Comparison of ENCODE assay signal across 19 mouse cellular contexts in the genomic region with DNA sequence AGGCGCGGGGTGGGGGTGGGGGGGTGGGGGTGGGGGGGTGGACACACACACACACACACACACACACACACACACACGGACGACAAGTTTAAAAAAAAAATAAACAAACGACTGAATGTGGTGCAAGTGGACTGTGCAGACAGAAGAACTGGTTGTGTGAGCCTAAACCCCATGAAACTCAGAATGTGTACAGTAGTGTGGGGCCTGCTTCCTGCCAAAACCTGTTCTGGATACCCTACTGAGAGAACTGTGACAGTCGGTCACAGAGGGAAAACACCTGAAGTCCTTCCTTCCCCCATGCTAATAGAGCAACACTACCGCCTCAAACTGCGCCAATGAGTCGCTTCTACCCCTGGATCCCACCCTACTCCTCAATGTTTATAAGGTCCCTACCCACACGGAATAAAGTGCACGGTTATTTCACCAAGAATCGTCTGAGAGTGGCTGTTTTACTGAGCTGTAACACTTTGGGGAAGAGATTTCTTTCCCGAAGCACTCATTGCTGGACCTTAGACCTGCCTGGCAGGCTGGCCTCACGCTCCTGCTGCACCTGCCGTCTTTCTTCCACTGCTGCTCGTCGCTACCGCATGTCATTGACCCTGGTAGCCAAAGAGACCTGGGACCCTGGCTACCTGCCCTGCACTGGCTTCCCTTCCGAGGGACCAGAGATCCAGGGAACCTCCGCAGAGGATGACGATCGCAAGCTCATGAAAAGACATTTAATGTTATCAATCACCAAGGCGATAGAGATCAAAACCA. TPM values are rescaled to one million over a fixed set of nuclear protein-coding genes. Genes with fewer than 3 reads are reported as not detected.
DNase-seq lines count a peak whose midpoint lies in the region; ATAC-seq lines count a peak whose summit lies in the region.
"Had no signal": no experiment of that assay in that cellular context is flagged by ENCODE, and none has a peak within 500 bp of the region (broad histone marks: within the 10 kb centered on the region; RNA-seq: fewer than 3 reads in every experiment).

No protein-coding gene starts in this region.

- H3K4me3 ChIP-seq in kidney, embryonic 14.5 days (ENCODE audit: low read length) = no peak overlapping the region
- H3K4me3 ChIP-seq in stomach, embryonic 14.5 days (ENCODE audit: low read depth, low read length) = no peak overlapping the region
- H3K4me3 ChIP-seq: forebrain, embryonic 12.5 days; heart, embryonic 10.5 days; hindbrain, embryonic 15.5 days; limb, embryonic 15.5 days; myocyte had no signal

- H3K27ac ChIP-seq in kidney, embryonic 14.5 days (ENCODE audit: low read depth, low read length) = no peak overlapping the region
- H3K27ac ChIP-seq in stomach, embryonic 14.5 days (ENCODE audit: low read length) = 0 out of 2 replicates have a peak overlapping the region, but pooled peaks have one; percentile 7
- H3K27ac ChIP-seq: forebrain, embryonic 12.5 days; heart, embryonic 10.5 days; hindbrain, embryonic 15.5 days; limb, embryonic 15.5 days had no signal

- no peak for ATAC-seq in kidney, embryonic 14.5 days (ENCODE audit: low FRiP score, low TSS enrichment)
- 0 out of 2 replicates have a peak, but pooled peaks have one; percentile 56 for ATAC-seq in stomach, embryonic 14.5 days (ENCODE audit: insufficient number of reproducible peaks, insufficient read depth, low FRiP score, low read depth)
- ATAC-seq in megakaryocyte progenitor cell, adult 5-6 weeks (replicated peaks; ENCODE audit: poor library complexity) = no peak

- 63% methylated on average over 23 of the region's 23 CpGs for WGBS in kidney, embryonic 14.5 days
- 49% methylated on average over 23 of the region's 23 CpGs for WGBS in stomach, embryonic 14.5 days

- H3K9me3 ChIP-seq in kidney, embryonic 14.5 days (ENCODE audit: control insufficient read depth, low read length) = no peaks in the 10 kb centered on the region
- H3K9me3 ChIP-seq in stomach, embryonic 14.5 days (ENCODE audit: control insufficient read depth, low read depth, low read length) = no peaks in the 10 kb centered on the region
- H3K9me3 ChIP-seq: forebrain, embryonic 12.5 days; heart, embryonic 10.5 days; hindbrain, embryonic 15.5 days had no signal

- DNase-seq in kidney, adult 18-20 months = peak; percentile 49
- peak; percentile 45 for DNase-seq in ES-CJ7 (ENCODE audit: low read depth, low spot score)
- DNase-seq in kidney, adult 8-10 months = peak; percentile 52 to 59
- DNase-seq in layer of hippocampus, postnatal 14 days (ENCODE audit: low spot score in 2 of 2) = no peak
- DNase-seq in spleen, postnatal 14 days (ENCODE audit: low spot score in 2 of 2) = no peak
- DNase-seq: cerebellum, adult 9-11 months; gastrocnemius, postnatal 25 days; heart, postnatal 10 days; layer of hippocampus, postnatal 36 days; midbrain, embryonic 14.5 days; thymus, postnatal 36 days had no signal

- H3K4me2 ChIP-seq in kidney, embryonic 14.5 days (replicated peaks; ENCODE audit: low read depth, low read length) = no peak overlapping the region
- no peak overlapping the region for H3K4me2 ChIP-seq in stomach, embryonic 14.5 days (replicated peaks; ENCODE audit: low read depth, low read length)
- H3K4me2 ChIP-seq: forebrain, embryonic 12.5 days; hindbrain, embryonic 15.5 days; limb, embryonic 15.5 days had no signal

- H3K27me3 ChIP-seq in kidney, embryonic 14.5 days (ENCODE audit: control insufficient read depth, insufficient read depth, low read length) = no peaks in the 10 kb centered on the region
- no peaks in the 10 kb centered on the region for H3K27me3 ChIP-seq in stomach, embryonic 14.5 days (ENCODE audit: control insufficient read depth, insufficient read depth, low read length)
- H3K27me3 ChIP-seq: forebrain, embryonic 12.5 days; hindbrain, embryonic 15.5 days; limb, embryonic 15.5 days had no signal

- H3K36me3 ChIP-seq in kidney, embryonic 14.5 days (ENCODE audit: control insufficient read depth, insufficient read depth, low read length) = no peaks in the 10 kb centered on the region
- H3K36me3 ChIP-seq in stomach, embryonic 14.5 days (ENCODE audit: control insufficient read depth, insufficient read depth, low read length) = no peaks in the 10 kb centered on the region
- H3K36me3 ChIP-seq: forebrain, embryonic 12.5 days; heart, embryonic 10.5 days; hindbrain, embryonic 15.5 days; limb, embryonic 15.5 days had no signal

- H3K9ac ChIP-seq in kidney, embryonic 14.5 days (ENCODE audit: low read depth, low read length) = no peak overlapping the region
- no peak overlapping the region for H3K9ac ChIP-seq in stomach, embryonic 14.5 days (replicated peaks; ENCODE audit: low read depth, low read length)
- H3K9ac ChIP-seq: forebrain, embryonic 12.5 days; hindbrain, embryonic 15.5 days; limb, embryonic 15.5 days had no signal

- no peaks in the 10 kb centered on the region for H3K4me1 ChIP-seq in kidney, embryonic 14.5 days (ENCODE audit: control insufficient read depth, insufficient read depth, low read length)
- H3K4me1 ChIP-seq in stomach, embryonic 14.5 days (ENCODE audit: control insufficient read depth, insufficient read depth, low read length) = no peaks in the 10 kb centered on the region
- H3K4me1 ChIP-seq: forebrain, embryonic 12.5 days; heart, embryonic 10.5 days; hindbrain, embryonic 15.5 days; limb, embryonic 15.5 days had no signal

RNA-seq across cellular contexts. Expression of gene Slc25a36, which starts 13.2 kb away (rescaled TPM):
- polyA plus RNA-seq in kidney, embryonic 14.5 days (2014; fragmentation: Nextera tagmentation; extraction: Ambion mirVana) = 68.8 and 110 TPM in 2 replicates
- polyA plus RNA-seq in stomach, embryonic 14.5 days (2014; fragmentation: Nextera tagmentation; extraction: Ambion mirVana) = 137 and 143 TPM in 2 replicates
- total RNA-seq in layer of hippocampus, postnatal 14 days (2021) = 10 to 100 TPM; 88.7 to 92.7 TPM
- 60.7 and 64.4 TPM in 2 replicates for total RNA-seq in megakaryocyte progenitor cell, adult 5-6 weeks (2015)
- 43.8 and 57.5 TPM in 2 replicates for total RNA-seq in megakaryocyte progenitor cell, adult 5-6 weeks (2017)

Comparison
In these comparisons a context has a peak if more than half of its experiments do, and no peak if none do; other contexts are left out.
1. DNase-seq: peak in kidney, adult 18-20 months (single experiment), ES-CJ7 (single experiment) and kidney, adult 8-10 months (2 of 2); none in layer of hippocampus, postnatal 14 days (0 of 2) and spleen, postnatal 14 days (0 of 2).